Mouse (Mus musculus) v-Abl transformed pro-B cells (cell line): ENCODE measurements at regions not wholly inside any gene's neighbourhood (a gene's known extent, or its start where the extent isn't known, plus 50 kb on each side); places are given as distances from the start of the nearest gene placed in this dataset.

Source experiments
- in situ Hi-C, 2 experiments: fragments of 400-800 bp; cut with MboI; formaldehyde crosslinking; loops; one replicate each; pipeline ENCODE4 v1.15.1; 2025; ENCODE audit not compliant: unreplicated experiment in 2 of 2

GRCm38 (mm10) chr12:59382812-59383211 lies 163.3 kb upstream of the Fbxo33 start:
- in situ Hi-C loops, result no loop called here

- in situ Hi-C loops, result no loop called here
Measured at GRCm38 (mm10) chr12:59341586-59341985, 122.1 kb upstream of the Fbxo33 start.

- in situ Hi-C loops, result no loop called here
Measured at GRCm38 (mm10) chr12:59330753-59331152, 111.2 kb upstream of the Fbxo33 start.

- in situ Hi-C loops, result no loop called here
Measured at GRCm38 (mm10) chr12:59312703-59313102, 93.2 kb upstream of the Fbxo33 start.

GRCm38 (mm10) chr12:59307958-59308357 lies 88.4 kb upstream of the Fbxo33 start:
- in situ Hi-C loops, result no loop called here

GRCm38 (mm10) chr12:59304522-59304921 lies 85.0 kb upstream of the Fbxo33 start:
- in situ Hi-C loops, result no loop called here
